Mouse (Mus musculus): ENCODE results near the gene Hdgfl3. TPM values are rescaled to one million over a fixed set of nuclear protein-coding genes. Genes with fewer than 3 reads are reported as not detected.

Hdgfl3 gene
- polyA plus RNA-seq, 1 experiment from 2014 or later = 10.0 TPM

DNA sequence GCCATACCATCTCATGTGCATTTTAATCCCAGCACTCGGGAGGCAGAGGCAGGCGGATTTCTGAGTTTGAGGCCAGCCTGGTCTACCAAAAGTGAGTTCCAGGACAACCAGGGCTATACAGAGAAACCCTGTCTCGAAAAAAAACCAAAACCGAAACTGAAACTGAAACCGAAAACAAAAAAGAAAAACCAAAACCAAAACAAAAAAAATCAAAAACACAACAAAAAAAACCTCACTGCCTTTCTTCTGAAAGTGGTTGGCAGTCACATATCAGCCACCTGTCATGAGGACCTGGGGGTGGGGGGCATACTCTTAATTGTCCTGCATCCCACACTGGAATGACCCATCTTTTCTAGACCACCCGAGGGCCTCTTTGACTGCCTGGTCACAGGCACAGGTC lies 69.7 kb downstream of the Hdgfl3 start:
- Histone ChIP-seq H3K36me3 (peaks cover 13% of the 10 kb centered on the region), H3K27ac (replicated peaks) (no peak overlapping the region), H3K4me3 (no peak overlapping the region), H3K9me3 (no peaks in the 10 kb centered on the region), H3K9ac (no peak overlapping the region), H3K27me3 (replicated peaks) (no peaks in the 10 kb centered on the region; the same call in 1 of the 2 replicates), H3K4me1 (peaks cover 35% of the 10 kb centered on the region), H3K4me2 (no peak overlapping the region)
- no peak for ATAC-seq (ENCODE audit: extremely low read depth, insufficient number of reproducible peaks, low FRiP score, low TSS enrichment)
- WGBS = 84% methylated on average over 6 of the region's 6 CpGs

DNA sequence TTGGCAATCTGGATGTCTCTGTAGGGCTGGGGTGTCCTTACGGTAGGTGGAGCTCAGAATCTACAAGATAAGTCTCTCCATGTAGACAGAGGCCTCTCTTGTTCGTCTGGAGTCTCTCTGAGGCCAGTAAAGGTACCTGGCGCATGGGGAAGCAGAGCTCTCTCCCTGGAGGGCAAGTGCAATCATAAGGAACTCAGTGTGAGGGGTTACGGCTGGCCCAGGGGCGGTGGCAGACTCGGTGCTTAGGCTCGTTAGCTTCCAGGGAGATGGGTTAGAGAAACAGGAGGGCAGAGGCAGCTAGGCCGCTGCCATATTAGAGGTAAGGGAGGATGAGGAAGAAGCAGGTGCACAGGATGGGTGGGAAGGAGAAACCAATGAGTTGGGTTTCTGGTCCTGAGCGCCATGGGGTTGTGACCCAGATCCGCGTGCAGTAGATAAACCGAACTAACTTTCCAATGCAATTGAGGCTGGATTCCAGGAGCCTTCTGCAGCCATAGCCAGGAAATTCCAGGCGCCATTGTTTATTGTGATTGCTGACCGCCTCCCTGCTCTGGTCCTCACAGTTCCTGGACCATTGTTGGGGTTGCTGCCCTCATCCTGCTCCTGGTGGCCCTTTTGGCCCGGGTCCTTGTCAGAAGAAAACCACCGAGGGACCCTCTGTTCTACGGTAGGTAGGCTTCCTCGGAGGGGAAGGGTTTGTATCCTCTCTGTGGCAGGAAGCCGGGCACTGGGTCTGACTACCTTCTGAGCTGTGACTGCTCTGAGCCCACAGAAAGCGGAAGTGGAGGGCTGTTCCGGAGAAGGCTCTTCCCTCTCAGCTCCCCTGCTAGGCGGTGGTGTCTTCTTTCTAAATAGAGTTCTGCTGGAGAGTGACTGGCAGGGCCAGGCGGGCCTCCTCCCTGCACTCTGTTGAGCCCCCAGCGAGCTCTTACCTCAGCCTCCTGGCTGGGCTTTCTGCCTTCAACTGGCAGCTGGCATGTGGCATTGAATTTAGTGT lies 71.4 kb downstream of the Hdgfl3 start:
- H3K4me1 ChIP-seq = peaks cover 46% of the 10 kb centered on the region
- no peak overlapping the region for H3K4me3 ChIP-seq
- peak overlapping the region; percentile 68 for H3K27ac ChIP-seq (replicated peaks)
- H3K27me3 ChIP-seq (replicated peaks) = no peaks in the 10 kb centered on the region; the same call in 1 of the 2 replicates
- 58% methylated on average over 24 of the region's 24 CpGs for WGBS
- peak overlapping the region; percentile 27 for H3K4me2 ChIP-seq
- no peak for ATAC-seq (ENCODE audit: extremely low read depth, insufficient number of reproducible peaks, low FRiP score, low TSS enrichment)
- 0 out of 2 replicates have a peak overlapping the region, but pooled peaks have one; percentile 37 for H3K9ac ChIP-seq
- peaks cover 3% of the 10 kb centered on the region for H3K36me3 ChIP-seq
- H3K9me3 ChIP-seq = no peaks in the 10 kb centered on the region

DNA sequence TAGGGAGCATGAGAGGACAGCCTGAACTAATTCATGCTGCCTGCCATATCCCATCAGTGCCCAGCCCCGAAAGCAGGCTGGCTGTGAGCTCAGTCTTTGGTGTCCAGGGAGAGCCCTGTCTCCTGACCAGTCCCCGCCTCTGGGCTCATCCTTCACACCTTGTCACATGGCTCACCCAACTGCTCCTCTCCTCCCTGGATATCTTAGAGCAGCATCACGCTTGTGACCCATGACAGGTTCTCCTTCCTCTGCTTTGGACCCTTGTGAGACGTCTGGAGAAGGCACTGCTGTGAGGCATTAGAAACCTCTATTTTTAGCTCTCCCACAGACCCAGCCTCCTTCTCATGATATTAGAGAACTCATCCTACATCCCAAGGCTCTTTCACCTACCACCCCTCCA lies 72.4 kb downstream of the Hdgfl3 start:
- no peak for ATAC-seq (ENCODE audit: extremely low read depth, insufficient number of reproducible peaks, low FRiP score, low TSS enrichment)
- Histone ChIP-seq H3K27ac (replicated peaks) (no peak overlapping the region), H3K4me2 (no peak overlapping the region), H3K9ac (peak overlapping the region; percentile 19; the same call in 1 of the 2 replicates), H3K27me3 (replicated peaks) (peaks cover 5% of the 10 kb centered on the region), H3K9me3 (no peaks in the 10 kb centered on the region), H3K4me1 (peaks cover 47% of the 10 kb centered on the region), H3K4me3 (no peak overlapping the region), H3K36me3 (peaks cover 3% of the 10 kb centered on the region)
- 46% methylated on average over 4 of the region's 4 CpGs for WGBS

DNA sequence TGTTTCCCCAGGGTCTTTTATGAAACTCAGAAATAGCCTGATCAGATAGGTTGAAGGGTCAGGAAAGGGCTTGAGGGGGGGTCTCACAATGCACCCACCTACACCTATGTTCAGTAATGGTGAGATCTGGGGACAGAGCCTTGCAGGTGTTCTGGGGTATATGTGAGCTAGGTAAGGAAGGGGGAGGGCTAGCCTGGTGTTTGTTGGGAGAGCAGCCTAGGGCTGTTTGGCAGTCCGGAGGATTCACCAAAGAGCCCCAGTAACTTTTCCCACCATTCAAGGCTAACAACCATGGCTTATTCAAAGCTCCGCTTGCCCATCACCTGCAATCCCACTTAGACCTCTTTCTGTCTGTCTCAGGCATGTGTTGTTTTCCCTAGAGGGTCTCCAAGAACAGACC lies 72.8 kb downstream of the Hdgfl3 start:
- no peak overlapping the region for H3K27ac ChIP-seq (replicated peaks)
- peaks cover 48% of the 10 kb centered on the region for H3K4me1 ChIP-seq
- H3K36me3 ChIP-seq = peaks cover 3% of the 10 kb centered on the region
- no peak for ATAC-seq (ENCODE audit: extremely low read depth, insufficient number of reproducible peaks, low FRiP score, low TSS enrichment)
- H3K9ac ChIP-seq = no peak overlapping the region
- 81% methylated on average over 2 of the region's 2 CpGs for WGBS
- no peaks in the 10 kb centered on the region for H3K9me3 ChIP-seq
- H3K4me2 ChIP-seq = 0 out of 2 replicates have a peak overlapping the region, but pooled peaks have one; percentile 87
- H3K27me3 ChIP-seq (replicated peaks) = peaks cover 10% of the 10 kb centered on the region
- no peak overlapping the region for H3K4me3 ChIP-seq

DNA sequence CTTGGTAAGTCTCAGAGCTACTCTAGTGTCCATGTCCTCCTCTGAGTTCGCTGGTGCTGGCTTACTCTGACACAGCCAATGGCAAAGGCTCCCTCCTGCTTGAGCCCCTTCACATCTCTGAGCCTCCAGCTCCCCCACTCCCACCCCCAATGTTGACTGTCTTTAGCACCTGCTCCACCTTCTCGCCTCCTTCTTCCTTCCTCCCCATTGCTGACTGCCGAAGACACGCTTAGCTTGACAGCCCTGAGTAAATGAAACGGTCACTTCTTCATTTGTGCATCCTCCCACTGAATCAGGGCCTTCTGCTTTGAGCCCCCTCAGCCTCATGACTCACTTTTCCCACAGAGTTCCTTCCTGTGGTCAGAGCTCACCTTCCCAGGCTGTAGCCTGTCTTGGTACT lies 73.3 kb downstream of the Hdgfl3 start:
- Histone ChIP-seq H3K4me2 (peak overlapping the region; percentile 87), H3K36me3 (peaks cover 3% of the 10 kb centered on the region; the same call in 1 of the 2 replicates), H3K9me3 (no peaks in the 10 kb centered on the region), H3K27me3 (replicated peaks) (peaks cover 11% of the 10 kb centered on the region), H3K4me1 (peaks cover 48% of the 10 kb centered on the region), H3K9ac (0 out of 2 replicates have a peak overlapping the region, but pooled peaks have one; percentile 87), H3K27ac (replicated peaks) (peak overlapping the region; percentile 68; the same call in 1 of the 2 replicates), H3K4me3 (no peak overlapping the region)
- WGBS = 65% methylated on average over 5 of the region's 5 CpGs
- no peak for ATAC-seq (ENCODE audit: extremely low read depth, insufficient number of reproducible peaks, low FRiP score, low TSS enrichment)

DNA sequence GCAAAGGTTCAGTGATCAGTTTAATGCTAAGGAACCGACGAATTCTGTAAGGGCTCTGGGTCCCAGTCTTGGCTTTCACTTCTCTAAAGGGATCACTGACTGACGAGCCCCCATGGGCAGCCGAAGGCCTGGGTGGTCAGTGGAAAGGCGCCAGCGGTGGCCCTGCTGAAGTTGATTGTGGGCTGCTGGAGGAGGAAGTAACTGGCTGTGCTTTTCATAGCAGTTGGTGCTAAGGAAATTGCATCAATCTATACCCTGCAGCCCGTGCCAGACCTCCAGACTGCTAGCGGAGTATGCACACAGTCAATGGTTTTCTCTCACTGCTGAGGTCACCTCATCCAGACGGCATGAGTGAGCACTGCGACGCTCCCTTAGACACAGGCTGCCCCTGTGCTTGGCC lies 74.2 kb downstream of the Hdgfl3 start:
- Histone ChIP-seq H3K4me1 (peaks cover 54% of the 10 kb centered on the region), H3K9me3 (no peaks in the 10 kb centered on the region), H3K4me2 (peak overlapping the region; percentile 87), H3K4me3 (peak overlapping the region; percentile 72), H3K36me3 (no peaks in the 10 kb centered on the region), H3K27me3 (replicated peaks) (peaks cover 11% of the 10 kb centered on the region), H3K9ac (peak overlapping the region; percentile 87), H3K27ac (replicated peaks) (peak overlapping the region; percentile 68)
- no peak for ATAC-seq (ENCODE audit: extremely low read depth, insufficient number of reproducible peaks, low FRiP score, low TSS enrichment)
- WGBS = 32% methylated on average over 11 of the region's 11 CpGs

DNA sequence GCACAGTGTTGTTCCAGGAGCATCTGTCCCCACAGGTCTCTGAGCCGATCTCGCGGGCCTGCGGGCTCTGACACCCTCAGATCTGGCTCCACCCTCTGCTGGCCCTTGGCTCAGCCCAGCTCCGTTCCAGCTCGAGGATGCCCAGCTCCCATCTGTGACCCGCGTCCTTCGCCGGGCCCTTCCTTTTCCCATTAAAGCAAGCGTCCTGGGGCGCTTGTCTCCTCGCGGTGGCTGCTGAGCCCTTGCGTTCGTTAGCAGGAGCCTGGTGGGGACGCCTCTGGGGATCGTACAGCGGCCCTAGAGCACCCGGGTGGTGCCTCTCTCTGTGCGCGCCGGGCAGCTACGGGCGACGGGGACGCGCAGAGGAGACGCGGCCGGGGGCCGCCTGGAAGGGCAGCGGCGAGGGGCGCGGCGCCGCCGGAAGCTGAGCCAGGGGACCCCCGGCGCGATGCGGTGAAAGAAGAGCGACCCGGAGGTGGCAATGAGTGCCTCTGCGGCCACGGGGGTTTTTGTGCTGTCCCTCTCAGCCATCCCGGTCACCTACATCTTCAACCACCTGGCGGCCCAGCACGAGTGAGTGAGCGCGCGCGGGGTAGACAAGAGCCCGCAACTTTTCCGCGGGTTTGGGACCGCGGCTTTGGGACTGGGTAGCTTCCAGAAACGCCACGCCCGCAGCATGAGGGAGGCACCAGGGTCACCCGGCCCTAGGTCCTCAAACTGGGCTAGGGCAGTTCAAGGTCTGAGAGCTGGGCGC lies 75.1 kb downstream of the Hdgfl3 start, which contains the start of gene Tm6sf1:
Gene Tm6sf1 (plus strand): TSS at position 34 of the 754 bp plus-strand sequence.
- H3K27ac ChIP-seq (replicated peaks) = peak within 1 kb of the TSS; percentile 68
- H3K36me3 ChIP-seq = no peaks in the 10 kb centered on the region
- peak within 1 kb of the TSS; percentile 72 for H3K4me3 ChIP-seq
- peaks cover 63% of the 10 kb centered on the region for H3K4me1 ChIP-seq
- peak within 1 kb of the TSS; percentile 87 for H3K9ac ChIP-seq
- H3K4me2 ChIP-seq = peak within 1 kb of the TSS; percentile 87
- peaks cover 11% of the 10 kb centered on the region for H3K27me3 ChIP-seq (replicated peaks)
- H3K9me3 ChIP-seq = no peaks in the 10 kb centered on the region
- peak; percentile 31; the same call in 1 of the 2 replicates for ATAC-seq (ENCODE audit: extremely low read depth, insufficient number of reproducible peaks, low FRiP score, low TSS enrichment)
- WGBS = under 1% methylated on average over 64 of the region's 64 CpGs

DNA sequence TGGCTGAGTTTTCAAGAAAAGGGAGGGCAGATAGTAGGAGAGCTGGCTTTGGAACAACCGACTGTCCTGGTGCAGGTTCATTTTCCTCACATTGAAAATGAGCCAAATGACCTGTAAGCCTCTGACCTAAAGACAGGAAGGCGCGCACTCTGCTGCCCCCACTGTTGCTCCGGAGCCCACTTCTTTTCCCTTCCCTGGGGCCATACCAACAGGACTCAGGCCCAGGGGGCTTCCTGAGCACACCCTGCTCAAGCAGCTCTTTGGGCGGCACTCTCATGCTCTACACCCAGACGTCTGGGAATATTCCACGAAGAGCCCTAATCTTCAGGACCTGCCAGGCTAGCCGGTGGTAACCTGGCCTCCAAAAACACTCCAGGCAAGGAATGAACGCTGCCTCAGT lies 76.0 kb downstream of the Hdgfl3 start:
- H3K27ac ChIP-seq (replicated peaks) = no peak overlapping the region
- H3K9me3 ChIP-seq = no peaks in the 10 kb centered on the region
- peaks cover 62% of the 10 kb centered on the region for H3K4me1 ChIP-seq
- ATAC-seq (ENCODE audit: extremely low read depth, insufficient number of reproducible peaks, low FRiP score, low TSS enrichment) = no peak
- H3K4me3 ChIP-seq = peak overlapping the region; percentile 72
- H3K36me3 ChIP-seq = no peaks in the 10 kb centered on the region
- peaks cover 11% of the 10 kb centered on the region for H3K27me3 ChIP-seq (replicated peaks)
- 7% methylated on average over 9 of the region's 9 CpGs for WGBS
- peak overlapping the region; percentile 87 for H3K4me2 ChIP-seq
- 0 out of 2 replicates have a peak overlapping the region, but pooled peaks have one; percentile 87 for H3K9ac ChIP-seq

DNA sequence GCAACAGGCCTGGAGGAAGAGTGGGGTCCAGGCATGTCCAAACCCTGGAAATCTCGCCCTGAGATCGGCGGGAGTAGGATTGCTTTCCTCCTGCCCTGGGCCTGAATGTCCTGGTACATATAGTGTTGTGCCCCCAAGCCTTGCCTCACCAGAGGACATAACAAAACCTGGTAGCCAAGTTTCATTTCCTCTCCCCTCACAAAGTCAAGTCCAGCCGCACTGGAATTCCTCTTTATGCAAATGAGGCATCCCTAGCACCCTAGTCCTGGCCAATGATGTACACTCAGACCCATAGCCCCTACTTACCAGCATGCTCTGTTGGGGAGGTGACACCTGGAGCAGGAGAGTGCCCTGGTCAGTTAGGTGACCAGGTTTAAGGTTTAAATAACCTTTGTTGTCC lies 78.1 kb downstream of the Hdgfl3 start:
- WGBS = 78% methylated on average over 4 of the region's 4 CpGs
- H3K9me3 ChIP-seq = no peaks in the 10 kb centered on the region
- H3K27me3 ChIP-seq (replicated peaks) = peaks cover 11% of the 10 kb centered on the region; the same call in 1 of the 2 replicates
- H3K36me3 ChIP-seq = no peaks in the 10 kb centered on the region
- H3K27ac ChIP-seq (replicated peaks) = no peak overlapping the region
- peaks cover 46% of the 10 kb centered on the region for H3K4me1 ChIP-seq
- no peak overlapping the region for H3K4me2 ChIP-seq
- no peak overlapping the region for H3K9ac ChIP-seq
- ATAC-seq (ENCODE audit: extremely low read depth, insufficient number of reproducible peaks, low FRiP score, low TSS enrichment) = no peak
- no peak overlapping the region for H3K4me3 ChIP-seq

DNA sequence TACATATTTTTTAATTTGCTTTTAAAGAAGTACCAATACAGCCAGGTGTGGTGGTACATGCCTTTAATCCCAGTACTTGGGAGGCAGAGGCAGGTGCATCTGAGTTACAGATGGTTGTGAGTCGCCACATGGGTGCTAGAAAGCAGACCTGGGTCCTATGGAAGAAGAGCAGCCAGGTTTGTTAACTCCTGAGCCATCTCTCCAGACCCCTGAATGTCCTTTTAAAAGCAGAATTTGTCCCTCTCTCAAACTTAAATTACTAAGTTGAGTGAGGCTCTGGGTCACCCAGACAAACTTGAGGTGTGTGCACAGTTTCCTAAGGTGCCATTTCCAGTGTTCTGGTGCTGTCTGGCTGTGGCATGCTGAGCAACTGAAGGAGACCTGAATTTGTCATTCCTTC lies 78.6 kb downstream of the Hdgfl3 start, which contains the start of gene Gm10160:
Gene Gm10160 (minus strand): TSS at position 101 of the 400 bp plus-strand sequence.
- H3K36me3 ChIP-seq = no peaks in the 10 kb centered on the region
- peak within 1 kb of the TSS; percentile 31 for H3K4me3 ChIP-seq
- H3K27ac ChIP-seq (replicated peaks) = peak within 1 kb of the TSS; percentile 74
- ATAC-seq (ENCODE audit: extremely low read depth, insufficient number of reproducible peaks, low FRiP score, low TSS enrichment) = no peak
- H3K4me2 ChIP-seq = peak within 1 kb of the TSS; percentile 61
- H3K9ac ChIP-seq = peak within 1 kb of the TSS; percentile 61
- H3K27me3 ChIP-seq (replicated peaks) = peaks cover 11% of the 10 kb centered on the region; the same call in 1 of the 2 replicates
- peaks cover 42% of the 10 kb centered on the region for H3K4me1 ChIP-seq
- H3K9me3 ChIP-seq = no peaks in the 10 kb centered on the region
- 80% methylated on average over 1 of the region's 1 CpGs for WGBS

Data from heart, embryonic 13.5 days (tissue).